Mouse (Mus musculus) testis, adult 2 months (tissue): ENCODE results near the gene Cramp1l.

Source experiments
- CTCF ChIP-seq: fragments of 200-500 bp; IDR thresholded peaks from 2 replicates; pipeline ENCODE4 v1.5.1; 2012; ENCODE audit warnings: low read depth, mild to moderate bottlenecking, inconsistent platforms, low read length, moderate library complexity; ENCODE audit not compliant: control insufficient read depth, insufficient read depth, insufficient replicate concordance
- POLR2A ChIP-seq: fragments of 200-500 bp; IDR thresholded peaks from 2 replicates; pipeline ENCODE4 v1.6.1; 2012; ENCODE audit warnings: low read depth, mild to moderate bottlenecking, inconsistent platforms, low read length, moderate library complexity; ENCODE audit not compliant: control insufficient read depth

GRCm38 (mm10) chr17:24943036-24943435 is 72.6 kb downstream of the Cramp1l start:
- TF ChIP-seq CTCF (no peak), POLR2A (no peak)
